Mouse (Mus musculus): ENCODE data around the gene Emb. TPM values are rescaled to one million over a fixed set of nuclear protein-coding genes. Genes with fewer than 3 reads are reported as not detected.

The Emb gene
- total and polyA plus RNA-seq, 2 experiments from 2014 or later, result 9.2 to 12.0 TPM

DNA sequence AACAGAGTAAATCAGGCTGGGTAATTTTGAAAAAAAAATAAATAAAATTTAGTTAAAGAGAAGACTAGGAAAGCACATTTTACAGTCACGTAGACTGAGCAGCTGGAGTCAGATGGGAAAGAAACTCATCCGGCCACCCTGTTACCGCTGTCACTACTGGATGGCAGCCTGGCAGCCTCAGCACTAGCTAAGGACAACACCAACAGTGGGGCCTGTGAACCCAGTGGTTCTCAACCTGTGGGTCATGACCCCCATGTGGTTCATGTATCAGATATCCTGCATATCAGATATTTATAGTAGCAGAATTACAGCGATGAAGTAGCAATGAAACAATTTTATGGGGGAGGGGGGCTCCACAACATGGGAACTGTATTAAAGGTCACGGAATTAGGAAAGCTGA is 16.2 kb upstream of the Emb start:
- WGBS, result 86% methylated on average over 5 of the region's 5 CpGs
- DNase-seq (ENCODE audit: low spot score) (no peak), ATAC-seq (ENCODE audit: low FRiP score) (no peak)
- Histone ChIP-seq H3K9me3 (ENCODE audit: low read length) (no peaks in the 10 kb centered on the region), H3K4me1 (ENCODE audit: insufficient read depth, low read length) (no peaks in the 10 kb centered on the region), H3K36me3 (ENCODE audit: insufficient read depth, low read length) (no peaks in the 10 kb centered on the region), H3K27me3 (ENCODE audit: insufficient read depth, low read length) (no peaks in the 10 kb centered on the region), H3K27ac (ENCODE audit: low read depth, low read length) (no peak overlapping the region), H3K9ac (replicated peaks; ENCODE audit: low read length, poor library complexity, severe bottlenecking) (no peak overlapping the region), H3K4me3 (ENCODE audit: low read depth, low read length) (no peak overlapping the region), H3K4me2 (ENCODE audit: low read depth, low read length, poor library complexity, severe bottlenecking) (no peak overlapping the region)
- TF ChIP-seq CTCF (IDR thresholded peaks at IDR 0.05), result no peak

GRCm38 (mm10) chr13:117193422-117193983 is 14.8 kb upstream of the Emb start:
- no peak for DNase-seq (ENCODE audit: low spot score)
- 86% methylated on average over 7 of the region's 7 CpGs for WGBS
- Histone ChIP-seq H3K27me3 (ENCODE audit: insufficient read depth, low read length) (no peaks in the 10 kb centered on the region), H3K36me3 (ENCODE audit: insufficient read depth, low read length) (no peaks in the 10 kb centered on the region), H3K4me1 (ENCODE audit: insufficient read depth, low read length) (no peaks in the 10 kb centered on the region), H3K27ac (ENCODE audit: low read depth, low read length) (no peak overlapping the region), H3K9me3 (ENCODE audit: low read length) (no peaks in the 10 kb centered on the region), H3K4me3 (ENCODE audit: low read depth, low read length) (no peak overlapping the region), H3K4me2 (ENCODE audit: low read depth, low read length, poor library complexity, severe bottlenecking) (no peak overlapping the region), H3K9ac (replicated peaks; ENCODE audit: low read length, poor library complexity, severe bottlenecking) (no peak overlapping the region)
- no peak for ATAC-seq (ENCODE audit: low FRiP score)
- no peak for TF ChIP-seq CTCF (IDR thresholded peaks at IDR 0.05)

GRCm38 (mm10) chr13:117195569-117196495 is 12.5 kb upstream of the Emb start:
- TF ChIP-seq CTCF (IDR thresholded peaks at IDR 0.05), result no peak
- H3K36me3 ChIP-seq (ENCODE audit: insufficient read depth, low read length), result no peaks in the 10 kb centered on the region
- no peak overlapping the region for H3K9ac ChIP-seq (replicated peaks; ENCODE audit: low read length, poor library complexity, severe bottlenecking)
- no peak overlapping the region for H3K4me3 ChIP-seq (ENCODE audit: low read depth, low read length)
- no peak overlapping the region for H3K4me2 ChIP-seq (ENCODE audit: low read depth, low read length, poor library complexity, severe bottlenecking)
- H3K4me1 ChIP-seq (ENCODE audit: insufficient read depth, low read length), result no peaks in the 10 kb centered on the region
- no peaks in the 10 kb centered on the region for H3K9me3 ChIP-seq (ENCODE audit: low read length)
- DNase-seq (ENCODE audit: low spot score) (no peak), ATAC-seq (ENCODE audit: low FRiP score) (no peak)
- 91% methylated on average over 13 of the region's 13 CpGs for WGBS
- no peaks in the 10 kb centered on the region for H3K27me3 ChIP-seq (ENCODE audit: insufficient read depth, low read length)
- H3K27ac ChIP-seq (ENCODE audit: low read depth, low read length), result no peak overlapping the region

- Histone ChIP-seq H3K4me3 (ENCODE audit: low read depth, low read length) (no peak overlapping the region), H3K36me3 (ENCODE audit: insufficient read depth, low read length) (no peaks in the 10 kb centered on the region), H3K9me3 (ENCODE audit: low read length) (no peaks in the 10 kb centered on the region), H3K27ac (ENCODE audit: low read depth, low read length) (no peak overlapping the region), H3K27me3 (ENCODE audit: insufficient read depth, low read length) (no peaks in the 10 kb centered on the region), H3K4me2 (ENCODE audit: low read depth, low read length, poor library complexity, severe bottlenecking) (no peak overlapping the region), H3K9ac (replicated peaks; ENCODE audit: low read length, poor library complexity, severe bottlenecking) (no peak overlapping the region), H3K4me1 (ENCODE audit: insufficient read depth, low read length) (no peaks in the 10 kb centered on the region)
- DNase-seq (ENCODE audit: low spot score) (no peak), ATAC-seq (ENCODE audit: low FRiP score) (no peak)
- 100% methylated on average over 2 of the region's 2 CpGs for WGBS
- TF ChIP-seq CTCF (IDR thresholded peaks at IDR 0.05), result no peak
Observed at GRCm38 (mm10) chr13:117197666-117198065, 10.7 kb upstream of the Emb start.

DNA sequence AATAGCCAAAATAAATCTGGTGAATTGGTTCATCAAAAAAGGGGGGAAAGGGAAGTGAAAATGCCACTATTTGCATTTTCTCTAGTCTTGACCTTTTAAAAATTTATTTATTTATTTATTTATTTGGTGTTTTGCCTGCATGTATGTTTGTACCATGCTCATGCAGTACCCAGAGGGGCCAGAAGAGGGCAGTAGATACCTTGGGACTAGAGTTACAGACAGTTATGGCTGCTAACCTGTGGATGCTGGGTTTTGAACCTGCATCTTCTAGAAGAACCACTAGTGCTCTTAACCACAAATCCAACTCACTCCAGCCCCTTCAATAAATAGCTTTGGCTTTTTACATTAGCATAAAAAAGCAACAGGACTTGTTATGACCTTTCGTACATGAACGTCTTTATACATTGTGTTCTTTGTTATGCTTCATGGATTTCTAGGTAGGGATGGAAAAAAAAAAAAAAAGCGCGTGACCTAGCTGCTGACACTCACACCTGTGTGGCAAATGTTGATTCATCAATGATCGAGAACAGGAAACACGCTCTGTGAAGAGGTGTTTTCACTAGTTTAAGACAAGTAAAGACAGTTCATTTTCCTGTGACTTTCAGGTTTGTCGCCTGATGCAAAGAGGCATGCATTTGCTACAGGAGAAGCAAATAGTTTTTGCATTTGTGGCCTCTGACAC is 9.8 kb upstream of the Emb start:
- WGBS, result 91% methylated on average over 7 of the region's 7 CpGs
- no peak overlapping the region for H3K4me3 ChIP-seq (ENCODE audit: low read depth, low read length)

More for the DNA sequence above, 9.8 kb upstream of the Emb start:
- no peaks in the 10 kb centered on the region for H3K36me3 ChIP-seq (ENCODE audit: insufficient read depth, low read length)
- H3K4me1 ChIP-seq (ENCODE audit: insufficient read depth, low read length), result no peaks in the 10 kb centered on the region
- ATAC-seq (ENCODE audit: low FRiP score), result no peak
- H3K9ac ChIP-seq (replicated peaks; ENCODE audit: low read length, poor library complexity, severe bottlenecking), result no peak overlapping the region
- peak; percentile 74 for DNase-seq (ENCODE audit: low spot score)
- H3K4me2 ChIP-seq (ENCODE audit: low read depth, low read length, poor library complexity, severe bottlenecking), result no peak overlapping the region
- H3K9me3 ChIP-seq (ENCODE audit: low read length), result no peaks in the 10 kb centered on the region
- peak; percentile 77 for TF ChIP-seq CTCF (IDR thresholded peaks at IDR 0.05)
- H3K27me3 ChIP-seq (ENCODE audit: insufficient read depth, low read length), result no peaks in the 10 kb centered on the region
- no peak overlapping the region for H3K27ac ChIP-seq (ENCODE audit: low read depth, low read length)

Measured in midbrain, postnatal 0 days (tissue).